Mouse (Mus musculus) CD4-positive helper T cell, adult 2 months (primary cell): ENCODE results near the gene Topbp1.

Experiments
- DNase-seq: peaks from one replicate; pipeline ENCODE4 v3.0.0-alpha.2; 2012; ENCODE audit warnings: low read depth, missing footprints, low spot score

Gene Topbp1

DNA sequence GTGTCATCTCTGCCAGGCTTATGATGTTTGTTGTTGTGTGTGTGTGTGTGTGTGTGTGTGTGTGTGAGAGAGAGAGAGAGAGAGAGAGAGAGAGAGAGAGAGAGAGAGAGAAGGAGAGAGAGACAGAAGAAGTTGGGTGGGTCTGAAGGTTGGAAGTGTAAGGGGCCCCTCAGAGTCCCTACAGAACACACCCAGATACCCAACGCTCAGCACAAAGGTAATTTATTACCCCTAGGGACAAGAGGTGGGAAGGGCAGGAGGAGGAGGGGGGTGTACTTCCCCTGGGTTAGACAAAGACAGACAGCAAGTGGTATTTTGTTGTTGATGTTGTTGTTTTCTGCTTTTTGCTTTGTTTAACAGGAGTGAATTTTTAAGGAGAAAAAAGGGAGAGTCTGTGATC is 80.6 kb downstream of the Topbp1 start:
- no peak for DNase-seq

DNA sequence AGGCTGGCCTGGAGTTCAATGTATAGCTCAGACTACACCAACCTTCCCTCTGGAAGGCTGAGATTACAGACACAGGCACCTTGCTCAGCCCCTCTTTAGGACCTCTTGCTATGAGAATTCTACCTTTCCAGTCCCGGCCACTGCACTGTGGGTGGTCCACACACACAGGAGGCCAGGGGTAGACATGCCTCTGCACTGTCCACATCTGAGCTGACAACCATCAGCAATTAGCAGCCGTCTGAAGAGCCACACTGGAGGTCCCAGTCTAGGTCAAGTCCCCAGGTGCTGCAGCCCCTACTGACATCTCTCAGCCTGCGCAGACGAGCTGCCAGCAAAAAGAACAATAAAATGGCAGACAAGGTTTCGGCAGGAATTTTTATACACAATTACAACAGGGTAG is 81.6 kb downstream of the Topbp1 start:
- DNase-seq, result no peak

DNA sequence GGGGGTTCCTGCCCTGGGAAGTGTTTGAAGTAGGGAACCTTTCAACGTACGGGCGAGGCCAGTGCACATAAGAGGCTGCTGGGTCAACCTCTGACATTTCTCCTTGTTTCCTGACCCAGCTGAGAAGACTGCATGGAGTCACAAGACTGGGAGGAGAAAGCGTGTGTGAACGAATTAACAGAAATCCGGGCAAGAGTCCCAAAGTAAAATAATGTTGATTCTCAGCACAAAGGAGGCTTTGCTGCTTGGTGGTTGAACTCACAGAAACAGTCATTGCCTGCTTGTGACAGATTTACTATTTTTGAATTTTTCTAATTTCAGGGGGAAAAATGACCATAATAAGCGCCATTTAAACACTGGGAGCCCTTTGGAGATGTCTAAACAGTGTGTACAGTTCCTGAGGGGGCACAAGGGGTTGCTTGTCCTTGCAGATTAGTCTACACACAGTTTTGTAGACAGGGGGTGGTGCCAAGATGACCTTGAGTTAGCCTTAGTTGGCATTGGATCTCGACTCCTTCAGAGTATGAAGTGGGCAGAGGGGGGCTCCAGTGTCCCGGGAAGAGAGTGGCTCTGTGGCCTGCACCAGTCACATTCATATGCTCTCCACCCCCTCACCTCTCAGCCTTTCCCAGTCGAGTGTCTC is 82.1 kb downstream of the Topbp1 start:
- DNase-seq, result no peak

DNA sequence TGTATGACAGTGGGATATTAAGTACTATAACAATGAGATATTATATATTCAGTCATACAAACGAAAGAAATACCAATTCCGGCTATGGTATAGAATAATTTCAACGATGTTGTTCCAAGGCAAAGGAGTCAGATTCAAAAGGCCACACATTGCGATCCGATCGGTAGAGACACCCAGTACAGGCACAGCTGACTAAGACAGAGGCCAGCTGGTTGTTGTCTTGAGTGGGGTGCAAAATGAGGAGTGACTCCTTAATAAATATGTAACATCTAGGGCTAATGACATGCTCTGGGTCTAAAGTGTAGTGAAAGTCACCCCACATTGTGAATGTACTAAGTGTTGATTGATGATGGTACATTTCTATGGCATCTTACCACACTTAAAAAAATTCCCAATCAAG is 84.2 kb downstream of the Topbp1 start:
- DNase-seq, result no peak

- no peak for DNase-seq
These were observed 86.9 kb downstream of the Topbp1 start for GRCm38 (mm10) chr9:103391796-103392372.

- DNase-seq, result no peak
These were observed 88.2 kb downstream of the Topbp1 start for GRCm38 (mm10) chr9:103393256-103393655.

DNA sequence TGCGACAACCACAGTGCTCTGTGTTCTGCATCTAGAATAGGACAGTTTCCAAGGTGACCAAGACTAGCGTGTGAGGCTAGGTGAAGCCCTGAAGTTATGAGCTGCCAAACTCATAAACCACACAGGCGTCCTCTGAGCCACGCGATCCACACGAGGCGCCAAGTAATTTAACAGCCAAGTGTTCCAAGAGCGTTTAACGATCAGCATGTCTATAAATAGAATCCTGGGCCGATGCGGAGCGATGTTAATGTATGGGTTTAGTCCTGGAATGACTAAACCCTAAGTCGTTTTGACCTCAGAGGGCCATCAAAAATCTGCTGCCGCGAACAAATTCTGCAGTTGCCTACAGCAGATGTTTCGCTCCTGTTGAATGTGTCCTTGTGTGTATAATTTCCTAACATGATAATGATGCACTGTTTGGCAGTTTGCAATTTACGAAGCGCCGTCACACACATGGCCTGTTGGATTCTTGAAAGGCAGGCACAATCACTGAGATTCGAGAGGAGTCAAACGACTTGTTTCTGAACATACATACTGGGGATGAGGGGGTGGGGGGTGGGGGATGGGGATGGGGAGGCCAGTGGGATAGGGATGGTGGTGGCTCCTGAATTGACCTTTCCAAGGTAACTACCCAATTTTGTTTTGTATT is 93.6 kb downstream of the Topbp1 start:
- no peak for DNase-seq
